Mouse (Mus musculus) CD4-positive, CD25-positive, alpha-beta regulatory T cell, adult 9 weeks (primary cell): Measurements from ENCODE around the gene Mrpl12. TPM values are rescaled to one million over a fixed set of nuclear protein-coding genes. Genes with fewer than 3 reads are reported as not detected.

Source experiments
- polyA plus RNA-seq: library from polyadenylated mRNA; unstranded; fragments of 100-300 nt; shearing (Covaris generic); gene quantifications from one replicate; pipeline ENCODE4 v1.2.1, GENCODE M21; 2017

The Mrpl12 gene
- polyA plus RNA-seq = 84.8 TPM

DNA sequence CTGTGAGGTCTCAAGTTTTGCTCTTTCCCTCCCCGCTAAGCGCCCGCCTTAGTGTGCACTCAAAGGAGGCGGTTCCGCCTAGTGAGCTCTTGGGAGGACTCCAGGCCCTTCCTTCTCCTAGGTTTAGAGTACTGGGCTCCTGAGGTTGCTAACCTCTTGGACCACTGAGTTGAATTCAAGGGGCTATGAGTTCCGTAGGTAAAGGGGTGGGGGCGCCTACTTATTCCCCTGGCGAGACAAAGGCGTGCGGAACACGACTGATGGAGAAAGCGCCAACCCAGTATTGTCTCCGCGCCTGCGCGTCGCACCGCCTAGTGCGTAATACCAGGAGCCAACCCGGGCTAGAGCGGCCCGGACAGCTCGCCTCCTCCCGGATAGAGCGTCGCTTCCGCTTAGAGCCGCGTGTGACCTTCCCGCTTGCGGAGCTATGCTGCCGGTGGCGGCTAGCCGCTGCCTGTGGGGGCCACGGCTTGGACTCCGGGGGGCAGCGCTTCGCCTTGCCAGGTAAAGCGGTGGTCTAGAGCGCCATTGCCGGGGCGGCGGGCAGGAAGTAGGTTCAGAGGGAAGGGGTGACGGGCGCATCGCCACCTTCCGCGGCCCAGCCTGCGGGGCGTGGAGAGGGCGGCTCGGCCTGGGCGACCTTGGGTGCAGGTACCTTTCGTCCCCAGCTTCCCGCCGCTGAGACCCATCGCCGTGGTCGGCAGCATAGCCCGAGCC, at the start of gene Mrpl12:
Mrpl12 (plus strand) TSS at position 349 of the 717 bp plus-strand sequence.

DNA sequence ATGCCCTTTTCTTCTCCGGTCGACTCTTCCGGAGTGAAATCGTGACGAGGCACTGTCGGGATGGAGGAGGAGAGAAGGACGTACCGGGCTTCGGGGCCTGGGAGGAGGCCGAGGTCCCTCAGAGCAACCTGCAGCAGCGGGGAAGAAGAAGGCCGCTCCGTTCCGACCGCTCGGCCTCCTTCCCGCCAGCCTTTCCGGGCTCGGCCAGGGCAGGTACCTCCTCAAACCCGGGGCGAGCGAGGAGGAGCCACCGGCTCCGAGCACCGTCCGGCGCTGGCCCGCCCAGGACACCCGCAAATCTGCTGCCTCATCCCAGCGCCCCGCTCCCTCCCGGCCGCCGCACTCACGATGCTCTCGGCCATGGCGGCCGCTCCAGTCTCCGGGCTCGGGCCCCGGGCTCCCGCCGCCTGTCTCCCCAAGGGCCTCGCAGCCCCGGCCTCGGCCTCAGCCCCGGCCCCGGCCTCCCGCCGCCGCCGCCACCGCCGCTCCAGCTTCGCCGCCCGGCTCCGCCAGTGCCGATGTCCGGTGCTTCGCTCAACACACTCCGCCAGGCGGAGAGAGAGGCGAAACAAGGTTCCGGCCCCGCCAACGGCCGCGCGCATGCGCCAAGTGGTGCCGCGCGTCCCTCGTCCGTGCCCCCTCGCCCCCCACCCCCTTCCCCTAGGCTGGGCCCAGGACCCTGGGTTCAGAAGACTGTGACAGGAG, 47.1 kb upstream of the Mrpl12 start, which contains the start of gene Nploc4:
Nploc4 (minus strand) TSS at position 557 of the 705 bp plus-strand sequence.

GRCm38 (mm10) chr11:120442344-120442743, 42.1 kb upstream of the Mrpl12 start, which contains the start of gene Tspan10:
TSS of gene Tspan10 (plus strand) at chr11:120442644.

DNA sequence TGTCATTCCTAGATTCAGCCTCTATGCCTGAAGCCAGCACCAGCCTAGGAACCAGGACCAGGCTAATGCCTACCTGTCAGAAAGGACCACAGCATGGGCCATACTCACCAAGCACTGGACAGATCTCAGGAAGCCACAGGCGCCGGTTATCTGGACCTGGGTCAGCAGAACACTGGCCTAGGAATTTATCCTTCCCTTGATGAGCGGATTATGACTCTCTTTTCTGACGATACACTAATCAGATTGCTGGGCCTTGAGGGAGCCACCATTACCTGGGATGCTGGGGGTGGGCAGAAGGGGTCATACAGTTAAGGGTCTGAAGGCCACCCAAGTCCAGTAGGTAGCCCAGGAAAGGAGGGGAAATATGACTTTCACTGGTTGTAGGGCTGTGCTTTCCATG, 31.1 kb upstream of the Mrpl12 start, which contains the start of gene Pde6g:
Pde6g (minus strand) TSS at position 195 of the 400 bp plus-strand sequence.

DNA sequence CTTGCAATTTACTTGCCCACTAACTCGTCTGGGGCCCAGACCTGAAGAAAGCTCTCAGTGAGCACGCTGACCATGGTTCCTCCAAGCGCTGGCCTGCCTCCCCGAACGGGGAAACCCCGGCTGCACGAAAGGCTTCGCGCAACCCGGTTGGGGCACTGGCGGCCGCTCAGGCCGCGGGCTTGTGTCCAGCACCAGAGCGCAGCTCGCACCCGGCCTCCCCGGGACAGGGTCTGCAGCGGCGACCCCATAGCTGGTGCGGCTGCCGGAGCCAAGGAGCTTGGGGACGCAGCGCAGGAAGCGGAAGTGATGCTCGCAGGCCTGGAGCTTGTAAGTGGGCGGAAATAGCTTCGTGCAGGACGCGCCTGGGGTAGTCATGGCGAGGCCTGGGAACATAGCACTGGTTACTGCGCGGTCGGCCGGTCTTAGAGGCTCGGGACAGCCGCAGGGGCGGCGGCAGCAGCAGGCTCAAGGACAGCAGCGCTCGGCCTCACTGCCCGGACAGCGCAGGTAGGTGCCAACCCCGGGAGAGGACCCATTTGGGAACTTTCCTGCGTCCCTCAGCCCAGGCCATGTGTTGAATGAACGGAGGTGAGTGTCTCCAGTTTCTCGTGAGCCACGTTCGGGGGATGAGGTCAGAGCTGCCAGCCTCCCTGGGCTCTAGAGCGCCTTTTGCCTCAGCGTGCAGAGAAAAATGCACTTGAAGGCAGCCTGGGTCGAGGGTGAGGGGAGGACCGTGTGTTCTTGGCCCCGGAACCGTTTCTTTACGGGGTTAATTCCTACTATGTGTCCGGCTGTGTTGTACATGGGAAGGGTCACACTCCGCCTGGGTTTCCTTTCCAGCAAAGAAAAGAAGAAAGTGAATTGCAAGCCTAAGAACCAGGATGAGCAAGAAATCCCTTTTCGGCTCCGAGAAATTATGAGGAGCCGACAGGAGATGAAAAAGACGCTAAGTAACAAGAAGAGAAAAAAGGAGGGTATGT, 26.4 kb upstream of the Mrpl12 start, which contains the start of the genes Oxld1 and Ccdc137:
Oxld1 (minus strand) TSS at position 297 of the 980 bp plus-strand sequence.
Ccdc137 (plus strand) TSS at position 344 of the 980 bp plus-strand sequence.

DNA sequence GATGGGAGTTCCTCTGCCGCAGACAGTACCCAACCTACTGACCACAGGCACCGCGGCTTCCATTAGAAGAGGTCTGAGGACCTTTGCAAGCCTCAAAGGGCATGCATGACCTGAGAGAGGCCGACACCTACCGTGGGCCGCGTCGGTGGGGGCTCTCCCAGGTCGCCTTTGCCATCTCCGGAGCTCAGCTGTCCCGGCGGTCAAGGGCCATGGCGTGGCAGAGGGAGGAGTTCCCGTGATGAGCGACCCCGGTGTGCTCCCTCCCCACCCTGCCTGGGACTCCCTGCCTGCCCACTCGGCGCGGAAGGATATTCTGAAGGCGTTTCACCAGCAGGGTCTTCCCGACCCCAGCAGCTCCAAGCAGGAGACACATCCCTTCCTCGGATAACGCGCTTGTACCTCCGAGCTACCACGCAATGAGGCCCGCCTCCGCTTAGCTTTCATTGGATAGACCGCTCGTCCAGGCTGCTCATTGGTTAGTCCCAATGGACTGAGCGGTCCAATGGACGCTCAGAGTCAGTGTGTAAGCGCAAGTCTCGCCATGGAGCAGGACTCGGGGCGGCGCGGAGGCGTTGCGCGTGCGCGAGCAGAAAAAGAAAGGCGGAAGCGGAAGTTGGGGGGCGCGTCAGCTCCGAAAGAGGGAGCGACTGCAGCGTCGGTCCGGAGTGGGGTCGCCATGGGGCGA, 17.2 kb upstream of the Mrpl12 start, which contains the start of gene Arl16:
Arl16 (minus strand) TSS at position 557 of the 685 bp plus-strand sequence.

GRCm38 (mm10) chr11:120491317-120492023, 7.1 kb downstream of the Mrpl12 start, which contains the start of gene Slc25a10:
TSS of gene Slc25a10 (plus strand) at chr11:120491840.

DNA sequence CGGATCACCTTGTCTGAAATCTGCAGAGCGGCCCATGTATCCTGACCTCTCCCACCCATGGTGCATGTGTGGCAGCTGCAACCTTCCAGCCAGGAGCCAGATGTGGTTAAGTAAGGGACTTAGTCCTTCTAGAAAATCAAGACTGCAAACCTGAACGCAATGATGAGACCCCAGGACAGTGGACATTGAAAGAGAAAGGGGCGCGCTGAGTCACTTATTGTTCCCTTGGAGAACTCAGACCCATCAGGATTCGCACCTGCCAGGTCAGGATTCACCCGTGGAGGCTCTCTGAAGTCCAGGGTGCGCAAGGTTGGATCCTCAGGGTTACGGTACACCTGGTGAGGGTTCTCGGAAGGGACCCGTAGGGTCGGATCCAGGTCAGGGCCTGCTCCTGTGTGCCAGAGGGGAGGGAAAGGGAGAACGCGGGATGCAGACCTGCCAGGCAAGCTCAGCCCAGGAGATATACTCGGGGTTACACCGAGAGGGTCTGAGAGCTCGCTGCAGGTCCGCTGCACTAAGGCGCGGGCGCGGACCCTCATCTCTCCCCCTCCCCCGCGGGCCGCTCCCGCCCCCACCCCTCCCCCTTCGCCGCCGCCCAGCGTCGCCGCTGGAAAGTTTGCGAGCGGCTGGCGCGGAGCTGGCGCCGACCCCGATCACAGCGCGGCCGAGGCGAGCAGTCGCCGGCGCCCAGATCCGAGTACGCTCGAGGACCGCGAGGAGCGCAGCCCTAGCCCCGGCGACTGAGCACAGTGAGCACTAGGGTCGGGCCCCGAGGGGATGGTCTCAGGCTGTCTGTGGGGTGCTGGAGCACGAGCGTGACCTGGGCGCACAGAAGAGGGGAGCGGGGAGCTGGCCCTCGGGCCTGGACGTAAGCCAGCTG, 45.9 kb downstream of the Mrpl12 start, which contains the start of gene Gcgr:
Gcgr (plus strand) TSS at position 615 of the 880 bp plus-strand sequence.

Other genes with a start within 250 kb of the Mrpl12 start
- gene Actg1, start 136.1 kb upstream of the Mrpl12 start, polyA plus RNA-seq = 2,599 TPM
- gene Fscn2, start 123.1 kb upstream of the Mrpl12 start, polyA plus RNA-seq = 0.16 TPM
- gene Faap100, start 105.8 kb upstream of the Mrpl12 start, polyA plus RNA-seq = 29.3 TPM
- 7.2 TPM for gene Nploc4, start 46.9 kb upstream of the Mrpl12 start, polyA plus RNA-seq
- gene Tspan10, start 42.0 kb upstream of the Mrpl12 start, polyA plus RNA-seq = not detected
- gene Pde6g, start 31.1 kb upstream of the Mrpl12 start, polyA plus RNA-seq = 0.30 TPM
- gene Oxld1, start 26.5 kb upstream of the Mrpl12 start, polyA plus RNA-seq = 5.6 TPM
- gene Ccdc137, start 26.5 kb upstream of the Mrpl12 start, polyA plus RNA-seq = 50.8 TPM
- 42.3 TPM for gene Arl16, start 17.0 kb upstream of the Mrpl12 start, polyA plus RNA-seq
- 12.9 TPM for gene Slc25a10, start 7.2 kb downstream of the Mrpl12 start, polyA plus RNA-seq
- not detected for gene Gcgr, start 46.1 kb downstream of the Mrpl12 start, polyA plus RNA-seq
- gene Mcrip1, start 65.1 kb downstream of the Mrpl12 start, polyA plus RNA-seq = 95.6 TPM
- not detected for gene Ppp1r27, start 66.5 kb downstream of the Mrpl12 start, polyA plus RNA-seq
- gene P4hb, start 88.6 kb downstream of the Mrpl12 start, polyA plus RNA-seq = 224 TPM
- 899 TPM for gene Arhgdia, start 97.0 kb downstream of the Mrpl12 start, polyA plus RNA-seq
- 3.4 TPM for gene Alyref, start 113.8 kb downstream of the Mrpl12 start, polyA plus RNA-seq
- gene Anapc11, start 113.8 kb downstream of the Mrpl12 start, polyA plus RNA-seq = 147 TPM
- gene Npb, start 123.9 kb downstream of the Mrpl12 start, polyA plus RNA-seq = 0.92 TPM
- 206 TPM for gene Pcyt2, start 133.3 kb downstream of the Mrpl12 start, polyA plus RNA-seq
- gene Sirt7, start 140.6 kb downstream of the Mrpl12 start, polyA plus RNA-seq = 128 TPM
- gene Mafg, start 149.0 kb downstream of the Mrpl12 start, polyA plus RNA-seq = 8.0 TPM
- gene Pycr1, start 159.2 kb downstream of the Mrpl12 start, polyA plus RNA-seq = 0.72 TPM
- 0.40 TPM for gene Myadml2, start 163.5 kb downstream of the Mrpl12 start, polyA plus RNA-seq
- gene Notum, start 176.6 kb downstream of the Mrpl12 start, polyA plus RNA-seq = not detected
- 104 TPM for gene Aspscr1, start 188.4 kb downstream of the Mrpl12 start, polyA plus RNA-seq
- gene Cenpx, start 229.1 kb downstream of the Mrpl12 start, polyA plus RNA-seq = 146 TPM
- gene Lrrc45, start 229.3 kb downstream of the Mrpl12 start, polyA plus RNA-seq = 75.0 TPM
- 0.63 TPM for gene Rac3, start 236.9 kb downstream of the Mrpl12 start, polyA plus RNA-seq
- gene Dcxr, start 242.7 kb downstream of the Mrpl12 start, polyA plus RNA-seq = 26.8 TPM
- gene Cbr2, start 247.5 kb downstream of the Mrpl12 start, polyA plus RNA-seq = not detected